Mouse (Mus musculus): ENCODE measurements around the gene Prr32.

Prr32 gene

DNA sequence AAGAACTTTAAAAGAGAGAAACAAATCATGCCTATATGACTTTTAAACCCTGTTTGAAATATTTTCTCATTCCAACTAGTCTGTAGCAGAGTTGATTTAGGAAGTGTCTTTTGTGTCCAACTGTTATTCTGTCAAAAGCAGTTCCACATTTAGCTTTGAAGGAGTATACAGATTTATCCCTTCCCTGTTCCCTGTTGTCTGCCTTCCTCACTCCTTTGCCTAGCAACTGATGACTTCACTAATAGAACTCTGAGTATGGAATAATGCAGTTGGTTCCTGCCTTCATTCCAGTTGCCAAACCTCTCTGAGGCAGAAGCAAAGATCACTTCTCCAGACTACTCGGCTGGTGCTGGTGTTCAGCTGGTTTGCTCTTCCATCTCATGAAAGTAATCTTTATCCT, at the start of gene Prr32:
Prr32 (plus strand) TSS at position 301 of the 400 bp plus-strand sequence.
- DNase-seq: no peak

Data from right cerebral cortex, postnatal 14 days (tissue).